Mouse (Mus musculus) embryonic facial prominence, embryonic 12.5 days (tissue): Measurements from ENCODE around the gene Cnbp. TPM values are rescaled to one million over a fixed set of nuclear protein-coding genes. Genes with fewer than 3 reads are reported as not detected.

Experiments
- ATAC-seq: fragments of 200-750 bp; cut with Nextera tagmentation; 2 replicates; pipeline ENCODE4 v1.8.0; 2017; ENCODE audit not compliant: insufficient number of reproducible peaks, insufficient read depth, low FRiP score, low TSS enrichment
- H3K27ac ChIP-seq: fragments of 300-500 bp; sonication (generic); 2 replicates; pipeline ENCODE4 v1.5.1; 2016; ENCODE audit warnings: mild to moderate bottlenecking
- H3K27me3 ChIP-seq: fragments of 300-500 bp; sonication (generic); 2 replicates; pipeline ENCODE4 v1.6.1; 2016; ENCODE audit warnings: mild to moderate bottlenecking, moderate library complexity
- H3K36me3 ChIP-seq: fragments of 300-500 bp; sonication (generic); 2 replicates; pipeline ENCODE4 v1.6.1; 2016; ENCODE audit warnings: mild to moderate bottlenecking
- H3K4me1 ChIP-seq: fragments of 300-500 bp; sonication (generic); 2 replicates; pipeline ENCODE4 v1.6.1; 2016
- H3K4me2 ChIP-seq: fragments of 300-500 bp; sonication (generic); replicated peaks from 2 replicates; pipeline ENCODE4 v1.6.1; 2016; ENCODE audit warnings: mild to moderate bottlenecking, moderate library complexity
- H3K4me3 ChIP-seq: fragments of 300-500 bp; sonication (generic); 2 replicates; pipeline ENCODE4 v1.5.1; 2016; ENCODE audit warnings: mild to moderate bottlenecking
- H3K9ac ChIP-seq: fragments of 300-500 bp; sonication (generic); 2 replicates; pipeline ENCODE4 v1.6.1; 2016; ENCODE audit warnings: mild to moderate bottlenecking, moderate library complexity
- H3K9me3 ChIP-seq: fragments of 300-500 bp; sonication (generic); 2 replicates; pipeline ENCODE4 v1.6.1; 2016; ENCODE audit warnings: mild to moderate bottlenecking, moderate library complexity
- WGBS: fragments of 180-500 bp; shearing (Covaris S2); methylation state at CpG from one replicate; pipeline ENCODE4 v1.1.7; 2016; 5-methylcytosine and 5-hydroxymethylcytosine counted together
- polyA plus RNA-seq: library from polyadenylated mRNA; unstranded; fragments of >200 nt; fragmentation: Nextera tagmentation; extraction: Ambion mirVana; gene quantifications from 2 replicates; pipeline ENCODE4 v1.2.1, GENCODE M21; 2016

The Cnbp gene
- 1,060 and 1,087 TPM in 2 replicates for polyA plus RNA-seq

DNA sequence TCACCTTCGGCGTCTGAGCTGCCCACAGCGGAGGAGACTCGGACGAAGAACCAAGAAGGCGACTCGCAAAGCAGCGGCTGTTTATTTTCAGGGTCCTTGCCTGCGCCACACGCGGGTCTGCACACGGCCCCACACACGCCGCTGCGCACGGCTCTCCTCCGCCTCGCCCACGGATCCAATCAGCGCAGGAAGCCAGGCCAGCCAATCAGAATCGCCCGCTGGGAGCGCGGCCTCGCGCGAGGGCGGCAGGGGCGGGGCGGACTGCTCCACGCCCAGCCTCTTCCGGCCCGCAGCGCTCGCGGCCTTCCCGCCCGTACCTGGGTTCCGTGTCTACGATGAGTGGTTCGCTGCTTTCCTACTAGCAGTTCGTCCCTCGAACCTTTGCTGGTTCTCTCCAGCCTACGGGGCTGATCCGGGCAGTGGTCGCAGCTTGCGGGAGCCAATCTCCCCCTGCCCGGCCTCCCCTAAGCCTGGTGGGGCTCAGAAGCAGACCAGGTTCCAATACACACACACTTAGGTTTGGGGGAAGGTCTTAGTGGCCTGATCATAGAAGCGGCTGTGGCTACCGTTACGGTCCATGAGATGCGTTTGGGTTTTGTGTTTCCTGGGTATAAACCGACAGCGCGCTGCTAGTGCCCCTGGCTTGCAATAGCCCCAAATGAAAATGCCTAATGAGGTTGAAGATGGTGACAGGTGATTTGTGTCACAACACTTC lies at the start of gene Cnbp:
TSS of gene Cnbp (minus strand) at position 207 of the 715 bp plus-strand sequence.
- no peaks in the 10 kb centered on the region for H3K9me3 ChIP-seq
- WGBS: under 1% methylated on average over 52 of the region's 55 CpGs
- no peaks in the 10 kb centered on the region for H3K27me3 ChIP-seq
- peaks cover 24% of the 10 kb centered on the region for H3K4me1 ChIP-seq
- 0 out of 2 replicates have a peak, but pooled peaks cover 10% of the 10 kb centered on the region for H3K36me3 ChIP-seq
- H3K4me2 ChIP-seq: peak within 1 kb of the TSS; percentile 74
- H3K4me3 ChIP-seq: peak within 1 kb of the TSS; percentile 100
- H3K9ac ChIP-seq: peak within 1 kb of the TSS; percentile 100
- H3K27ac ChIP-seq: peak within 1 kb of the TSS; percentile 96
- peak; percentile 96 for ATAC-seq

DNA sequence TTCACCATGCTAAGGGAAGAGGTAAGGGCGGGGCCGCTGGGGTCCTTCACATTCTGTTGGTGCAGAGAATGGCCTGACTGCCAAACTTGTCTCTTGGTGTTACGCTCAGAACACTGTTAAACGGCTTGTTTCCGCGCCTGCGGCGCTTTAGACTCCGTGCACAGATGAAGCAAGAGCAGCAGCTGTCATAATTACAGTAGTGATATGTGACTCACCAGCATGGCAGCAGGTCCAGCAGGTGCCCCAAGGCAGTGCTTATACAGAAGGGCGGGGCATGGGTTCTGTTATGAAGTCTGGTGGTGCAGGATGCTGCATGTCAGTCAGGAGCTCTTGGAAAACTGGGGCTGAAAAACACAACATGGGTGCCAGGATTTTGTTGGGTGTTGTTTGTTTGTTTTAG lies 47.1 kb upstream of the Cnbp start:
- Histone ChIP-seq H3K36me3 (peaks cover 90% of the 10 kb centered on the region), H3K4me3 (no peak overlapping the region), H3K9me3 (no peaks in the 10 kb centered on the region), H3K4me1 (no peaks in the 10 kb centered on the region), H3K4me2 (no peak overlapping the region), H3K27me3 (no peaks in the 10 kb centered on the region), H3K27ac (no peak overlapping the region), H3K9ac (no peak overlapping the region)
- WGBS: 95% methylated on average over 10 of the region's 10 CpGs
- no peak for ATAC-seq

DNA sequence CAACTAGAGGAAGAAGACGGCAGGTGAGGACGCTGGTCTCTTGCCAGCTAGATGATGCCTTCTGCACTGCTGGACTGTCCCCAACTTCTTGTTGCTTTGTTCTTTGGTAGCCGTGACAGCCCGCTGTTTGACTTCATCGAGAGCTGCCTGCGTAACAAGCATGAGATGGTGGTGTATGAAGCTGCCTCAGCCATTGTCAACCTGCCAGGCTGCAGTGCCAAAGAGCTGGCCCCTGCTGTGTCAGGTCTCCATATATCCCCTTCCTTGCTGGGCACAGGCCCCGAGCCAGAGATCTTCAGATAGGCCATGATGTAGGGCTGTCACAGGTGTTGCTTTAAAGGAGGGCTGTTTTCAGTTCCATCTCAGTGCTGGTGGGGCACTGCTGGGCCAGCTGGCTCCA lies 43.0 kb upstream of the Cnbp start:
- Histone ChIP-seq H3K9ac (no peak overlapping the region), H3K4me3 (no peak overlapping the region), H3K27me3 (no peaks in the 10 kb centered on the region), H3K27ac (no peak overlapping the region), H3K9me3 (no peaks in the 10 kb centered on the region), H3K4me1 (peaks cover under 1% of the 10 kb centered on the region), H3K4me2 (no peak overlapping the region), H3K36me3 (peaks cover 98% of the 10 kb centered on the region)
- WGBS: 91% methylated on average over 7 of the region's 7 CpGs
- no peak for ATAC-seq

DNA sequence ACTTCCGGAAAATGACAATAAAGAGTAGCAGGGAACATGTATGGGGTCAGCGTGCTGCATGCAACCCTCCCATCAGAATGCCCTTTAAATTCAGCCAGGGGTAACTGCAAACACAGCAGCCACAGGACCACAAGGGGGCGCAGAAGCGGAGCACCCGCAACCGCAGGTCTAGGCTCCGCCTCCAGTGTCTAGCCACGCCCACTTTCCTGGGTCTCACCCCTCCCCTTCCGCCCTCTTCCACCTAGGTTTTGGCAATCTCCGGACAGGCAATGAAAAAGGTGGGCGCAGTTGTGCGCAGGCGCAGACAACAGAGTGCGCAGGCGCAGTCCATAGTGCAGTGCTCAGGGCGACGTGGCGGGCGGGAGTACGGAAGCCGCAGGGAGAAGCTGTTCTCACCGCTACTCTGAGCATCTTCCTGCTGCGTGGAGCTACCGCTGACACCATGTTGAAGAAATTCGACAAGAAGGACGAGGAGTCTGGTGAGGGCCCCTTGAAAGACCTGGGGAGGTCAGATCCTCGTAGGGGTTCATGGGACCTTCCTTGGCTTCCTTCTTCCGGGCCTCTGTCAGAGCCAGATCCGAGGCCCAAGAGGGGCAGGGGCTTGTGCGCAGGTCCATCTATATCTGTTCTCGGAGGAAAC lies 36.8 kb upstream of the Cnbp start, which contains the start of gene Copg1:
TSS of gene Copg1 (plus strand) at position 221 of the 640 bp plus-strand sequence.
- Histone ChIP-seq H3K36me3 (peaks cover 38% of the 10 kb centered on the region), H3K27me3 (no peaks in the 10 kb centered on the region), H3K9ac (peak within 1 kb of the TSS; percentile 89), H3K9me3 (no peaks in the 10 kb centered on the region), H3K4me3 (peak within 1 kb of the TSS; percentile 86), H3K27ac (peak within 1 kb of the TSS; percentile 81), H3K4me1 (peaks cover 8% of the 10 kb centered on the region), H3K4me2 (peak within 1 kb of the TSS; percentile 71)
- ATAC-seq: peak; percentile 94
- WGBS: under 1% methylated on average over 31 of the region's 31 CpGs

DNA sequence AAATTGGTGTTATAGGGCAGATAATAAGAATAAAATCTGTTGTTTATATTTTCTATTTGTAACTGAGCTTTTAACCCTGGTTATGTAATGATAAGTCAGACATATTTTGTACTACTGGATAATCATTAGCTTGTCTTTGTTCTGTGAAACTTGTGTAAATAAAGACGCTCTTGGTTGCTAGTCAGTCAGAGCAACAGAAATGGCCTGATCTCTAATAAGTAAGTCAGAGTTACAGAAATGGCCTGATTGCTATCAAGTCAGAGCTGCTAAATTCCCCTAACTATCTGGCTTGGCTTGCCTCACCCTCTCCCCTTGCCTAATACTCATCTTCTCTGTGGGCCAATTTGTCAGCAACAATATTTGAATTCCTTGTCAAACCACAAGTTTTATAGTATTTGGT lies 35.8 kb upstream of the Cnbp start:
- no peak for ATAC-seq

DNA sequence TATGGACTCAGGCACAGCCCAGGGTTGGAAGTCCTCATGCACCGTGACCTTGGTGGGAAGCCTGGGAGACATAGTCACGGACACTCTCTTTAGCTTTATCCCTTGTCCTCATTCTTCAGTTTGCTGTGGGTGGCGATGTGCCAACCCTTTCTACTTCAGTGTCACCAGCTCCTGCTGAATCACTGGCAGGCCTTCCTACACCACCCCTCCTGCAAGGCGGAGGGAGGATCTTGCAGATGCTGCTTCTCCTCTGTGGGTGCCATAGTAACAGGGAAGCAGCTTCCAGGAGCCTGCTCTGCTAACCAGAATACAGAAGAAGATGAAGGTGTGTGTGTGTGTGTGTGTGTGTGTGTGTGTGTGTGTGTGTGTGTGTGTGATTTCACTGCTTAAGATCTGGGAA lies 31.9 kb upstream of the Cnbp start:
- WGBS: 61% methylated on average over 4 of the region's 4 CpGs
- no peak overlapping the region for H3K9ac ChIP-seq
- H3K9me3 ChIP-seq: no peaks in the 10 kb centered on the region
- H3K4me1 ChIP-seq: no peaks in the 10 kb centered on the region
- H3K27me3 ChIP-seq: no peaks in the 10 kb centered on the region
- no peak overlapping the region for H3K4me3 ChIP-seq
- ATAC-seq: no peak
- H3K36me3 ChIP-seq: no peaks in the 10 kb centered on the region
- no peak overlapping the region for H3K27ac ChIP-seq
- H3K4me2 ChIP-seq: no peak overlapping the region

More for the DNA sequence above, 35.8 kb upstream of the Cnbp start:
- 93% methylated on average over 1 of the region's 1 CpGs for WGBS
- Histone ChIP-seq H3K4me3 (no peak overlapping the region), H3K27me3 (no peaks in the 10 kb centered on the region), H3K36me3 (peaks cover 28% of the 10 kb centered on the region), H3K4me1 (peaks cover 8% of the 10 kb centered on the region), H3K9ac (no peak overlapping the region), H3K4me2 (no peak overlapping the region), H3K27ac (no peak overlapping the region), H3K9me3 (no peaks in the 10 kb centered on the region)

DNA sequence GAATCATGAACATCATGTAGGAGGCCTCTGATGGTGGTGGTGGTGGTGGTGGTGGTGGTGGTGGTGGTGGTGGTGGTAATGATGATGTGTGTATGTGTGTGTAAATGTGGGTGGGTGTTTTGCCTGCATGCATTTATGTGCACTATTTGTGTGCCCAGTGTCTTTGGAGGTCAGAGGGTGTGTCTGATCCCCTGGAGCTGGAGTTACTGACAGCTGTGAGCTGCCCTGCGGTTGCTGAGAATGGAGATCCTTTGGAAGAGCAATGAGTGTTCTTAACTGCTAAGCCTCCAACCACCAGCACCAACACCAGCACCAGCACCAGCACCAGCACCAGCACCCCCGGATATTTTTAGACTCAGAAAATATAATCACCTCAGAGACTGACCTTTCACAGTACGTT lies 31.3 kb upstream of the Cnbp start:
- Histone ChIP-seq H3K4me3 (no peak overlapping the region), H3K27me3 (no peaks in the 10 kb centered on the region), H3K4me2 (no peak overlapping the region), H3K9ac (no peak overlapping the region), H3K4me1 (no peaks in the 10 kb centered on the region), H3K27ac (no peak overlapping the region), H3K9me3 (no peaks in the 10 kb centered on the region), H3K36me3 (no peaks in the 10 kb centered on the region)
- 83% methylated on average over 3 of the region's 3 CpGs for WGBS
- ATAC-seq: no peak

DNA sequence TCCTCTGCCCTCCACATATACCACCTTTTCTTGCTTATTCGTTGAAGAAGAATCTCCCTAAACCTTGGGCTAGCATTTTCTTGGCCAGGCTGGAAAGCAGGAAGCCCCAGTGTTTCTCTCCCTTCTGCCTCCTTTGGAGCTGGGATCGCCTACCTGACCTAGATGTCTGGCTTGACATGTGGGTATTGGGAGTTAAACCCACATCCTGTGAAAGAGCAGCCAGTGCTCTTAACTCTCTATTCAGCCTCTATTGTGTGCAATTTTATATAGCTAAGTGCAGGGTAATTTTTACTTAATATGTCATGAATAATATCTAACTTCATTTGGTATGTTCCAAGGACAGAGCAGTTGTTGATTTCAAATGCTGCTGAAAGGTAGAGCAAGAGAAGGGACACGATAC lies 28.7 kb upstream of the Cnbp start:
- WGBS: 72% methylated on average over 3 of the region's 3 CpGs
- H3K4me1 ChIP-seq: no peaks in the 10 kb centered on the region
- no peak for ATAC-seq

DNA sequence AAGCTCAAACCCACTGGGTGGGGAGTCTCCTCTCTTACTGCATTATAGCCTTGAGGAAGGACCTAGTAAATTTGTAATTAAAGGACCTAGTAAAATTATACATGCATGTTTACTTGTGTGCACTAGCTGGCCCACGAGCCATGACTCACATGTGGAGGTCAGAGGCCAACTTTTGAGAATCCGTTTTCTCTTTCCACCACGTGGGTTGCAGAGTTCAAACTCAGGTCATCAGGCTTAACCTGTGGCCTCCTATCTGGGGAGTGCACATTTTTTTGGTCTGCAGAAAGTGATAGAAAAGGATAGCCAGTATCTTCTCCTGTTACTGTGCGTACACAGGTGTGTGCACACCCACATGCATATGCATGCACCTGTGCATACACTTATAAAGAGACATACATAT lies 28.1 kb upstream of the Cnbp start:
- H3K27me3 ChIP-seq: no peaks in the 10 kb centered on the region
- 26% methylated on average over 4 of the region's 4 CpGs for WGBS
- no peak overlapping the region for H3K4me3 ChIP-seq

More for the DNA sequence above, 28.7 kb upstream of the Cnbp start:
- no peak overlapping the region for H3K4me3 ChIP-seq
- no peaks in the 10 kb centered on the region for H3K27me3 ChIP-seq
- no peaks in the 10 kb centered on the region for H3K9me3 ChIP-seq
- H3K36me3 ChIP-seq: no peaks in the 10 kb centered on the region
- no peak overlapping the region for H3K4me2 ChIP-seq
- no peak overlapping the region for H3K27ac ChIP-seq
- no peak overlapping the region for H3K9ac ChIP-seq

DNA sequence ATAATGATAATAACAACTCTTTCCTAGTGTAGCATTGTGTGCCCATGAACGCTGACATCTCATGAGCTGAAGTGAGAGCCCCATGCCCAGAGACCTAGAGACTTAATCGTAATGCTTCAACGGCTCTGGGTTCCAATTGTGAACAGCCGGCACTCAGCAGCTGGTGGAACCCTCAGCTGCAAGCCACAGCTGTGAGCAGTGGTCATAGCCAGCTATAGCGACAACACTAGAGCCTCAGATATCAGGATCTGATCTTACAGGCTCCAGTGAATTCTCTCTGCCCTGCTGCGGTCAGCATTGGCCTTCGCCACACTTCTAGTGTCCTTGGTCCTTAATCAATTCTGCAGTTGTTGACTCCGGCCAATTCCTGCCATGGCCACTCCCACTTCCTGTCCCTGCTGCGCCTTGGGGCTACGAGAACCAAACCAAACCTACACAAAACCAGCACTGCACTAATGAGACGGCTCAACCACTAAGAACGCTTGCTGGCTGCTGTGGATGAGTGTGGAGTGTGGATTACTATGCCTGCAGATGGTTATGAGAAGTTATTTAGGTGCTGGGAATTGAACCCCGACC lies 25.2 kb upstream of the Cnbp start:
- ATAC-seq: no peak
- Histone ChIP-seq H3K36me3 (no peaks in the 10 kb centered on the region), H3K27me3 (no peaks in the 10 kb centered on the region), H3K9me3 (no peaks in the 10 kb centered on the region), H3K4me3 (no peak overlapping the region), H3K4me1 (no peaks in the 10 kb centered on the region), H3K27ac (no peak overlapping the region), H3K9ac (no peak overlapping the region), H3K4me2 (no peak overlapping the region)
- 55% methylated on average over 13 of the region's 13 CpGs for WGBS

More for the DNA sequence above, 28.1 kb upstream of the Cnbp start:
- no peaks in the 10 kb centered on the region for H3K9me3 ChIP-seq
- H3K9ac ChIP-seq: no peak overlapping the region
- no peaks in the 10 kb centered on the region for H3K36me3 ChIP-seq
- no peak overlapping the region for H3K4me2 ChIP-seq
- ATAC-seq: no peak
- no peaks in the 10 kb centered on the region for H3K4me1 ChIP-seq
- H3K27ac ChIP-seq: no peak overlapping the region

DNA sequence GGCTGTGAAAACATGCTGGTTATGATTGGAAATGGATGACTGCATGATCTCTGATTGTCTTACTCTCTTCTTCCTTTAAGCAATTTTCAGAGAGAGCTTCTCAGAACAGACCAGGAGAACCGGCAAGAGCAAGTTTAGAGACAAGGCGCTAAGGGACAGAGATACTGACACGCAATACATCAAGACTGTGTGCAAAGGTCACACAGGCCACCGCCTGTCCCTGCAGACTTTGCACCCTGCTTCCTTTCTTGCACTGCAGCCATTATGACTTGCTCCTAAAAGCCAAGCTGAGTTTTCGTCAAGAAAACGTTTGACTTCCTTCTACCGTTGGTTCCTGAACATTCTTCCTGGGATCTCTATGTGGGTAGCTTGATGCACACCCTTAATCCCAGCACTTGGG lies 24.7 kb upstream of the Cnbp start:
- H3K27ac ChIP-seq: no peak overlapping the region
- no peaks in the 10 kb centered on the region for H3K36me3 ChIP-seq
- H3K9ac ChIP-seq: no peak overlapping the region
- no peak overlapping the region for H3K4me2 ChIP-seq
- no peaks in the 10 kb centered on the region for H3K4me1 ChIP-seq
- H3K27me3 ChIP-seq: no peaks in the 10 kb centered on the region
- 86% methylated on average over 7 of the region's 7 CpGs for WGBS
- H3K9me3 ChIP-seq: no peaks in the 10 kb centered on the region
- ATAC-seq: no peak
- H3K4me3 ChIP-seq: no peak overlapping the region

DNA sequence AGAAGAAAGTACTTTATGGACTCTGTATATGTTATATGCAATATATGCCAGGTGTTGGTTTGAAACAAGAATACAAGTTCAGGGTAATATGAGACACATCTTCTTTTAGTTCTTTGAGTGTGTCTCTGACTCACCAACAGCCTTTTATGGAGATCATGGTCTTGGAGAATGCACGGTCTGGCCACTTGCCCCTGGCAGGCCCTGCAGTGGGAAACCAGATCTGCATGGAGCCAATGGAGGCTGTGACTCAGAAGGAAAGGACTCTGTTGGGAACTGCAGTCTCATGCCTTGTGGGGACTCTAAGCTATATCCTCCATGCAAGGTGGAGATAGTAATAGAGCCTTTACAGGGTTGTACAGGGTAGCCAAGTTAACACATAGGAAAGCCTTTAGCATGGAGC lies 24.2 kb upstream of the Cnbp start:
- Histone ChIP-seq H3K4me3 (no peak overlapping the region), H3K36me3 (no peaks in the 10 kb centered on the region), H3K27ac (no peak overlapping the region), H3K27me3 (no peaks in the 10 kb centered on the region), H3K9me3 (no peaks in the 10 kb centered on the region), H3K9ac (no peak overlapping the region), H3K4me1 (no peaks in the 10 kb centered on the region), H3K4me2 (no peak overlapping the region)
- ATAC-seq: no peak
- 91% methylated on average over 1 of the region's 1 CpGs for WGBS
